ENCODE assay signal across 21 mouse cellular contexts in genomic region chr12:27823392-27823791, GRCm38 (mm10).
"Had no signal": no experiment of that assay in that cellular context is flagged by ENCODE, and none has a peak within 500 bp of the region (broad histone marks: within the 10 kb centered on the region; RNA-seq: fewer than 3 reads in every experiment).

No protein-coding gene starts in this region.

- H3K36me3 ChIP-seq: kidney, embryonic 15.5 days; limb, embryonic 10.5 days; limb, embryonic 13.5 days; liver, embryonic 13.5 days; lung, embryonic 15.5 days; midbrain, embryonic 12.5 days; midbrain, embryonic 15.5 days; neural tube, embryonic 12.5 days; neural tube, embryonic 15.5 days had no signal

- H3K27me3 ChIP-seq: kidney, embryonic 15.5 days; limb, embryonic 13.5 days; liver, embryonic 13.5 days; lung, embryonic 15.5 days; midbrain, embryonic 12.5 days; midbrain, embryonic 15.5 days; neural tube, embryonic 12.5 days; neural tube, embryonic 15.5 days had no signal

- H3K9me3 ChIP-seq: kidney, embryonic 15.5 days; limb, embryonic 10.5 days; limb, embryonic 13.5 days; liver, embryonic 13.5 days; lung, embryonic 15.5 days; midbrain, embryonic 12.5 days; midbrain, embryonic 15.5 days; neural tube, embryonic 12.5 days; neural tube, embryonic 15.5 days had no signal

- H3K4me1 ChIP-seq: kidney, embryonic 15.5 days; limb, embryonic 13.5 days; liver, embryonic 13.5 days; midbrain, embryonic 12.5 days; neural tube, embryonic 12.5 days; neural tube, embryonic 15.5 days had no signal

- H3K4me2 ChIP-seq: kidney, embryonic 15.5 days; limb, embryonic 13.5 days; liver, embryonic 13.5 days; lung, embryonic 15.5 days; midbrain, embryonic 12.5 days; midbrain, embryonic 15.5 days; neural tube, embryonic 12.5 days; neural tube, embryonic 15.5 days had no signal

- H3K27ac ChIP-seq: kidney, embryonic 15.5 days; layer of hippocampus, adult 2 months; limb, embryonic 10.5 days; limb, embryonic 13.5 days; liver, embryonic 13.5 days; lung, embryonic 15.5 days; macrophage; midbrain, embryonic 12.5 days; midbrain, embryonic 15.5 days; neural tube, embryonic 12.5 days; neural tube, embryonic 15.5 days had no signal

- ATAC-seq: midbrain, embryonic 15.5 days had no signal

- H3K9ac ChIP-seq: kidney, embryonic 15.5 days; limb, embryonic 13.5 days; liver, embryonic 13.5 days; lung, embryonic 15.5 days; midbrain, embryonic 12.5 days; midbrain, embryonic 15.5 days; neural tube, embryonic 12.5 days; neural tube, embryonic 15.5 days had no signal

- DNase-seq: kidney, adult 11 months; kidney, adult 8-10 months; kidney, postnatal 25 days; layer of hippocampus, adult 9-11 months; liver, embryonic 13.5 days; lung, adult 18-20 months; lung, postnatal 14 days; right cerebral cortex, adult 18-20 months; right cerebral cortex, postnatal 14 days; right cerebral cortex, postnatal 4 days; thymus, postnatal 25 days had no signal

- H3K4me3 ChIP-seq: kidney, embryonic 15.5 days; layer of hippocampus, adult 2 months; limb, embryonic 10.5 days; limb, embryonic 13.5 days; liver, embryonic 13.5 days; lung, embryonic 15.5 days; midbrain, embryonic 12.5 days; midbrain, embryonic 15.5 days; neural tube, embryonic 12.5 days; neural tube, embryonic 15.5 days had no signal
